Mouse (Mus musculus) hindbrain, embryonic 13.5 days (tissue): ENCODE data around the gene Errfi1. TPM values are rescaled to one million over a fixed set of nuclear protein-coding genes. Genes with fewer than 3 reads are reported as not detected.

ENCODE experiments used
- ATAC-seq: fragments of 200-750 bp; cut with Nextera tagmentation; 2 replicates; pipeline ENCODE4 v1.8.0; 2017; ENCODE audit warnings: moderate TSS enrichment; ENCODE audit not compliant: low FRiP score
- H3K27ac ChIP-seq: fragments of 300-500 bp; sonication (generic); 2 replicates; pipeline ENCODE4 v1.5.1; 2015; ENCODE audit warnings: inconsistent platforms, mild to moderate bottlenecking, moderate library complexity
- H3K27me3 ChIP-seq: fragments of 300-500 bp; sonication (generic); 2 replicates; pipeline ENCODE4 v1.6.1; 2015; ENCODE audit warnings: mild to moderate bottlenecking, inconsistent platforms
- H3K36me3 ChIP-seq: fragments of 300-500 bp; sonication (generic); 2 replicates; pipeline ENCODE4 v1.6.1; 2015; ENCODE audit warnings: mild to moderate bottlenecking, inconsistent platforms
- H3K4me1 ChIP-seq: fragments of 300-500 bp; sonication (generic); replicated peaks from 2 replicates; pipeline ENCODE4 v1.6.1; 2015; ENCODE audit warnings: inconsistent platforms
- H3K4me2 ChIP-seq: fragments of 300-500 bp; sonication (generic); 2 replicates; pipeline ENCODE4 v1.6.1; 2015; ENCODE audit warnings: inconsistent platforms, mild to moderate bottlenecking, moderate library complexity
- H3K4me3 ChIP-seq: fragments of 300-500 bp; sonication (generic); 2 replicates; pipeline ENCODE4 v1.5.1; 2015; ENCODE audit warnings: mild to moderate bottlenecking, inconsistent platforms
- H3K9ac ChIP-seq: fragments of 300-500 bp; sonication (generic); 2 replicates; pipeline ENCODE4 v1.6.1; 2015; ENCODE audit warnings: mild to moderate bottlenecking, inconsistent platforms
- H3K9me3 ChIP-seq: fragments of 300-500 bp; sonication (generic); 2 replicates; pipeline ENCODE4 v1.6.1; 2016; ENCODE audit warnings: inconsistent platforms
- WGBS: fragments of 180-500 bp; shearing (Covaris S2); methylation state at CpG from one replicate; pipeline ENCODE4 v1.1.7; 2015; 5-methylcytosine and 5-hydroxymethylcytosine counted together
- polyA plus RNA-seq: library from polyadenylated mRNA; unstranded; fragments of >200 nt; fragmentation: Nextera tagmentation; extraction: Ambion mirVana; gene quantifications from 2 replicates; pipeline ENCODE4 v1.2.1, GENCODE M21; 2015

Errfi1 gene
- polyA plus RNA-seq, 1 experiment from 2014 or later = 29.5 TPM

DNA sequence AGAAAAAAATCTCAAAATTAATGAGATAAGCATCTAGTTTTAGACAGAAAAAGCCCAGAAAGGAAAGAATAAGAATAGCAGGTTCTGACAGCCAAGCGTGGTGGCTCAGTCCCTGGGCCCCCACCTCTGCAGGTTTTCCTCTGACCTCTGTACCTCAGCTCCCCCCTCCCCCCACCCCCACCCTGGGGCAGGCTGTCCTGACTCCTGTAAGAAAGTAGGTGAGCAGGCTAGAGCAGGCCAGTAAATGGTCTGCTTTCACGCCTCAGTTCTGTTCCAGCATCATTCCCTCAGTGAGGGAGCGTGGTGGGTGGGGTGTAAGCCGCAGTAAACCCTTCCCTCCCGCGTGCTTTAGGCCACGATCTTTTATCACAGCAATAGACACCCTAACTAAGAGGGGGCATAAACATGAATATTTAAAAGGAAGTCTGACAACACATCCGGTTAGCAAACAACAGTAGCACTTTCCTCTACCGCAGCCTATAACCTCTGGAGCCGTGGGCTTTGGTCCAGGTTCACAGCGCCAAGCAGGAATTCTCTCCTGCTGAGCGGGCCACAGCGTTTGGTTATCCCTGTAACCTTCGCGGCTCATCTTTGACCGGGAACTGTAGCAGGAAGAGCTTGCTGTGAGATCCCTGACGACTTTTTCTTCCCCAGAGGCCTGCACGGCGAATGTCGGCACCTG lies 35.7 kb downstream of the Errfi1 start:
- H3K27ac ChIP-seq = no peak overlapping the region
- ATAC-seq = no peak
- no peaks in the 10 kb centered on the region for H3K27me3 ChIP-seq
- no peaks in the 10 kb centered on the region for H3K36me3 ChIP-seq
- H3K4me3 ChIP-seq = no peak overlapping the region
- H3K9me3 ChIP-seq = no peaks in the 10 kb centered on the region
- peaks cover 16% of the 10 kb centered on the region for H3K4me1 ChIP-seq
- peak overlapping the region; percentile 34 for H3K4me2 ChIP-seq
- 39% methylated on average over 20 of the region's 20 CpGs for WGBS
- no peak overlapping the region for H3K9ac ChIP-seq

DNA sequence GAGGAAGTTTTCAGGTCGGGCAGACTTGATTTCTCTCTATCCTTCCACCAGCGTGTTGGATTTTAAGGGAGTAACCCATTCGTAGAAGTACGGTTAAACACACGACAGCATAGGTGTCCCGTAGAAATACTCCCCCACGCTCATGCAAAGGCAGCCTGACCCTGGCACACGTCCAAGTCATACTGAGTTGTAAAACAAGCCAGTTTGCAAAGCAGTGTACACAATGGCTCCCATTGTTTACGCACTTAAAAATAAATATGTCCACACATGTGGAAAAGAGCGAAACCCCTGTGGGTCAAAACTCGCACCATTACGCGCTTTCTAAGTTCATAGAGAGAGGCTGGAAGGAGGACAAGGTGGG lies 36.2 kb downstream of the Errfi1 start:
- Histone ChIP-seq H3K36me3 (no peaks in the 10 kb centered on the region), H3K27ac (no peak overlapping the region), H3K9me3 (no peaks in the 10 kb centered on the region), H3K4me3 (no peak overlapping the region), H3K4me2 (peak overlapping the region; percentile 34; the same call in 1 of the 2 replicates), H3K4me1 (peaks cover 16% of the 10 kb centered on the region), H3K9ac (no peak overlapping the region), H3K27me3 (no peaks in the 10 kb centered on the region)
- ATAC-seq = no peak
- 57% methylated on average over 13 of the region's 13 CpGs for WGBS

DNA sequence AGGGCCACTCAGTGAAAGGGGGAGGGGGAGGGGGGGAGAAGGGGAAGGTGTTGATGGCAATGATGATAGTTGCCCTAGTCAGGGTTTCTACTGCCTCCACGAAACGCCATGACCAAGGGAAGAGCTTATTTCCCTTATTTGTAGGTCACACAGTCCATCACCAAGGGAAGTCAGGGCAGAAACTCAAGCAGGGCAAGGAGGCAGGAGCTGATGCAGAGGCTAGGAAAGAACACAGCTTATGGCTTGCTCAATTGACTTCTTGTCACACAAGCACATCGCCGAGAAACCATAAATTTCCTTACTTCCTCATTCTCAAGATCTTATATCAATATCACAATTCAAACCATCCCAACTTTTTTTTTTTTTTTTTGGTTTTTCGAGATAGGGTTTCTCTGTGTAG lies 37.6 kb downstream of the Errfi1 start:
- Histone ChIP-seq H3K4me2 (no peak overlapping the region), H3K9me3 (no peaks in the 10 kb centered on the region), H3K27me3 (no peaks in the 10 kb centered on the region), H3K36me3 (peaks cover 8% of the 10 kb centered on the region), H3K4me3 (no peak overlapping the region), H3K9ac (no peak overlapping the region), H3K27ac (no peak overlapping the region), H3K4me1 (peaks cover 16% of the 10 kb centered on the region)
- WGBS = 83% methylated on average over 5 of the region's 5 CpGs
- no peak for ATAC-seq

DNA sequence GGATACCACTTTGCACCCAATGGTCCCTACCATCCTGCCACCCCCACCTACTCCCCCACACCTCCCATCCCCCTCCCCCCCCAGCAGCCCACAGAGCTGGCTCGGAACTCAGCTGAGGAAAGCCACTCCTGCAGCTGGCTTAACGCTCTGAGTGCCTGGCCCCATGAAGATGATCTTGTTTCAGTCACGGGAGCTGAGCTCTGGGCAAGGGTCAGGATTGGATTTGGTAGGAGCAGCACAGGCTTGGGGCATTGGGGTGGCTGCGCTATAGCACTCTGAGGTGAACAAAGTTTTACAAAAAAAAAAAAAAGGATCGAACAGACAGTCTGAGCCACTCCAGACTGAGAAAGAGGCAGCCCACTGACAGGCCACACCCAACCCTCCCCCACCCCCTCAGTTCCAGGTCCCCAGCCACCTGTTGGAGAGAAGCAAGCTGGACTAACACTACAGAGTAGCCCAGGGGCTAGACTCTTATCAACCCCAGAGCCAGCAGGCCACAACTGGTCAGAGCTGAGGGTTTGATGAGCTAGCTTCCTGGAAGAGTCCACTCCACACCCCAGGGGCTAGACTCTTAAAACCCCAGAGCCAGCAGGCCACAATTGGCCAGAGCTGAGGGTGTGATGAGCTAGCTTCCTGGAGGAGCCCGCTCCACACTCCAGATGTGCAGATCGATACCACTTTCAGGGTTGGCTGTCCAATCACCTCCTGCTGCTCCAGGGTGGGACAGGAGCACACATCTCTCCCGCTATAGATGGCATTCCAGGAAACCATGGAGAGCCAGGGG lies 41.2 kb downstream of the Errfi1 start:
- H3K27me3 ChIP-seq = no peaks in the 10 kb centered on the region
- peaks cover 40% of the 10 kb centered on the region for H3K36me3 ChIP-seq
- H3K4me2 ChIP-seq = no peak overlapping the region
- no peaks in the 10 kb centered on the region for H3K9me3 ChIP-seq
- ATAC-seq = no peak
- no peak overlapping the region for H3K9ac ChIP-seq
- peaks cover 11% of the 10 kb centered on the region for H3K4me1 ChIP-seq
- H3K27ac ChIP-seq = no peak overlapping the region
- no peak overlapping the region for H3K4me3 ChIP-seq
- WGBS = 76% methylated on average over 8 of the region's 8 CpGs

DNA sequence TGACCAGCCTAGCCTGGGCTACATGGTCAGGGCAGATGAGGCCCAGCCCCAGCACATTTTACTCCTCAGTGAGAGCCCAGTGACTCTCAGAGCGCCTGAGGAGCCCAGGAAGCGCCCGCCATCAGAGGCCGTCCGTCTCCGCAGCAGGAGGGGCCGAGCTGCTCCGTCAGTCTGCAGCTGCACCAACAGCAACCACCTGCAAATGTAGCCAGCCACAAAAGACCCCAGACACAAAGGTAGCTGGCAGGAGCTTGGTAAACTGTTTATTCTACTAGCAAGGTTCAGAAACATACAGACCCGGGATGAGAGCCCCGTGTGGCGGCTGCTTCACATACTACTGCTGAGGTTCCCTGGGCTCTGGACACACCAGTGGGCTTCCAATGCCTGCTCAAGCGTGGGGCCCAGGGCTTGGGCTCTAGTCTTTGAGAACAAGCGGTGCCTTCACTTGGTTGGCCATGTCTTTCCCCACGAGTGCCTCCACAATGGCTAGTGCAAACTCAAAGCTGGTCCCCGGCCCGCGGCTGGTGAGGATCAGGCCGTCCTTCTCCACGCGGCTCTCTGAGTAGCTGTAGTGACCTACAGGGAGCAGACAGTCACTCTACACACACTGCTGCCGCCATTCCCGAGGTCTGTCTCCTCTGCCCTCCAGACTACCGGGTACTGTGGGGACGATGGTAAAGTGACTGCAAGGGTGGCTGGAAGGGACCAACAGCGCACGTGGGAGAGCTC lies 43.3 kb downstream of the Errfi1 start:
- WGBS = 91% methylated on average over 26 of the region's 26 CpGs
- no peak for ATAC-seq
- Histone ChIP-seq H3K4me1 (0 out of 2 replicates have a peak, but pooled peaks cover 3% of the 10 kb centered on the region), H3K9me3 (no peaks in the 10 kb centered on the region), H3K4me2 (no peak overlapping the region), H3K9ac (no peak overlapping the region; the same call in 1 of the 2 replicates), H3K4me3 (no peak overlapping the region), H3K27ac (no peak overlapping the region), H3K36me3 (peaks cover 61% of the 10 kb centered on the region), H3K27me3 (no peaks in the 10 kb centered on the region)

DNA sequence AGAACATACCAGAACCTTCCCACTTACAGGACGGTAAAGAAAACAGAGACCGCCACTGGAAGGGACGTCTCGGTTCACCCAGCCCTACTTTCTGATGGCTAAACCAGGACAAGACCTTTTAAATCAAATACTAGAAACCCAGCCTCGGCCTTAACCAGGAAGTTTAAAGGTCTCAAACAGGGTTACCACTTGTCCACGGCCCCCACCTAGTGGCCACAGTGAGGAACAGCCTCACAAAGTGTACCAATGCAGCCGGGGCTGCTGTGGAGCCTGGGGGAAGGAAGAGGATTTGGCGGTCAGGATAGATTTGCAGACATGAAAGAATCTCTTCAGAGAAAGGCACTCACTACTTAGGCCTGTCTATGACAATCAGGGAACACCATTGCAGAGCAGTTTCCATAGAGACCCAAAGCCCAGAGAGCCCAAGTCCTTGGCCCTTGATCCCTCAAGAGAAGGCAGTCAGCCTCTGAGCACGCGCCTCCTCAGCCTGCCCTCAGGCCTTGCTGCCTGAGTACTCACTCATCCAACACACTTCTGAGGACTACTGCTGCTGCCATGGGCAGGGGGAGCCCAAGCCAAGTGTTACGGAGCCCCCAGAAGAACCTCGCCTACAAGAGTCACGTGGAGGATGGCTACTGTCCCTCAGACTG lies 45.1 kb downstream of the Errfi1 start:
- no peaks in the 10 kb centered on the region for H3K27me3 ChIP-seq
- H3K9ac ChIP-seq = no peak overlapping the region
- H3K4me3 ChIP-seq = no peak overlapping the region
- no peaks in the 10 kb centered on the region for H3K9me3 ChIP-seq
- WGBS = 63% methylated on average over 13 of the region's 13 CpGs
- peak; percentile 14; the same call in 1 of the 2 replicates for ATAC-seq
- H3K4me2 ChIP-seq = no peak overlapping the region
- H3K4me1 ChIP-seq = 0 out of 2 replicates have a peak, but pooled peaks cover 3% of the 10 kb centered on the region
- H3K27ac ChIP-seq = no peak overlapping the region
- peaks cover 79% of the 10 kb centered on the region for H3K36me3 ChIP-seq

DNA sequence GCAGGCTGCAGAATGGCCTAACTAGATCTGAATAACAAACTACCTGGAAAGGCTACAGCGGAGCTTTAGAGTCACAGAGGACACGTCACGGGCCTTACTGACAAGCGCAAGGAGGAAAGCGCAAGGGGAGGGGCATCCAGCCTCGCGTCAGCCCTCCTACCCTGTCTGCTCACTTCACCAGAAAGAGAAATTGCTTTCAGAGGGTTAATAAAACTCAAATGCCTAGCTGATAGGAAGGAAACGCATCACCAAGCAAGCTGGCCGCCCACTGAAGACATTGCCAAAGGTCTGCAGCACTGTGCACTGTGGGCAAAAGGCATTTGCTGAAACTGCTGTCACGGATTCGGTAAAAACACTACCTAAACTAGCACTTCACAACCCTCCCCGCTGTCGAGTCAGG lies 46.8 kb downstream of the Errfi1 start:
- no peak for ATAC-seq
- Histone ChIP-seq H3K4me3 (no peak overlapping the region), H3K27ac (no peak overlapping the region), H3K27me3 (no peaks in the 10 kb centered on the region), H3K4me2 (no peak overlapping the region), H3K9ac (no peak overlapping the region), H3K36me3 (peaks cover 91% of the 10 kb centered on the region), H3K4me1 (0 out of 2 replicates have a peak, but pooled peaks cover 3% of the 10 kb centered on the region), H3K9me3 (no peaks in the 10 kb centered on the region)
- 95% methylated on average over 13 of the region's 13 CpGs for WGBS

DNA sequence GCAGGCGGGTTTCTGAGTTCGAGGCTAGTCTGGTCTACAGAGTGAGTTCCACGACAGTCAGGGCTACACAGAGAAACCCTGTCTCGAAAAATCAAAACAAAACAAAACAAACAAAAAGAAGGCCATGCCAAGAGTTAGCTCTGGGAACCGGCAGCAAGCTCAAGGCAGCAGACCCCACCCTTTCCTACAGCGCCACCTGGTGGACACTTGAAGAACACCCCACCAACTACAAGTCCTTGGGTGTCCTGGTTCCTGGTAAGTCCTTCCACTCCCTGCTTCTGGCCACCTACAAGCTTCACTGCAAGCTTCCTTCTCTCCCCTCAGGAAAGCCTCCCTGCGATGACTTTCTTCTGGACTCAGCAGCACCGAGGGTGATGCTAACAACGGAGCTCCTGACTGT lies 47.9 kb downstream of the Errfi1 start:
- WGBS = 61% methylated on average over 9 of the region's 9 CpGs
- no peak overlapping the region for H3K9ac ChIP-seq

DNA sequence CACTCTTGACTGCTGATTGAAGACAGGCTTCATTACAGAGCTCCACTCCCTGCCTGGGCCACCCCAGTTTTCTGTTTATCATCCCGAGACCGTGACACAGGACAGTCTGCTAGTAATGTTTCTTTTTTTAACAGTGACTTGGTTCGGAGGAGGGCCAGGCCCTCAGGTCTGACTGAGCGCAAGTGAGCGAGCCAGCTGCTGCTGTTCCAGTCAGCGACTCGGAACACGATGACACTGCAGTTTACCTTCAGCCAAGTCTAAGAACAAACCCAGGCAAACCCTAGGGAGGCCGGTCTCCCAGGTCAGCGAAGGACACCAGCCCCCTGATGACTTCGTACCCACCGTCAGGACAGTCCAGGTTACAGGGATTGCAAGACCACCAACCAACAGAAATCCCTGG lies 48.3 kb downstream of the Errfi1 start:
- H3K4me3 ChIP-seq = no peak overlapping the region
- no peaks in the 10 kb centered on the region for H3K9me3 ChIP-seq
- H3K4me1 ChIP-seq = 0 out of 2 replicates have a peak, but pooled peaks cover 3% of the 10 kb centered on the region
- ATAC-seq = no peak
- peaks cover 87% of the 10 kb centered on the region for H3K36me3 ChIP-seq
- H3K9ac ChIP-seq = no peak overlapping the region
- no peaks in the 10 kb centered on the region for H3K27me3 ChIP-seq
- no peak overlapping the region for H3K27ac ChIP-seq
- WGBS = 92% methylated on average over 12 of the region's 12 CpGs
- no peak overlapping the region for H3K4me2 ChIP-seq

More for the DNA sequence above, 47.9 kb downstream of the Errfi1 start:
- Histone ChIP-seq H3K36me3 (peaks cover 87% of the 10 kb centered on the region), H3K4me2 (no peak overlapping the region), H3K4me1 (0 out of 2 replicates have a peak, but pooled peaks cover 3% of the 10 kb centered on the region), H3K27me3 (no peaks in the 10 kb centered on the region), H3K4me3 (no peak overlapping the region), H3K27ac (no peak overlapping the region), H3K9me3 (no peaks in the 10 kb centered on the region)
- ATAC-seq = no peak

DNA sequence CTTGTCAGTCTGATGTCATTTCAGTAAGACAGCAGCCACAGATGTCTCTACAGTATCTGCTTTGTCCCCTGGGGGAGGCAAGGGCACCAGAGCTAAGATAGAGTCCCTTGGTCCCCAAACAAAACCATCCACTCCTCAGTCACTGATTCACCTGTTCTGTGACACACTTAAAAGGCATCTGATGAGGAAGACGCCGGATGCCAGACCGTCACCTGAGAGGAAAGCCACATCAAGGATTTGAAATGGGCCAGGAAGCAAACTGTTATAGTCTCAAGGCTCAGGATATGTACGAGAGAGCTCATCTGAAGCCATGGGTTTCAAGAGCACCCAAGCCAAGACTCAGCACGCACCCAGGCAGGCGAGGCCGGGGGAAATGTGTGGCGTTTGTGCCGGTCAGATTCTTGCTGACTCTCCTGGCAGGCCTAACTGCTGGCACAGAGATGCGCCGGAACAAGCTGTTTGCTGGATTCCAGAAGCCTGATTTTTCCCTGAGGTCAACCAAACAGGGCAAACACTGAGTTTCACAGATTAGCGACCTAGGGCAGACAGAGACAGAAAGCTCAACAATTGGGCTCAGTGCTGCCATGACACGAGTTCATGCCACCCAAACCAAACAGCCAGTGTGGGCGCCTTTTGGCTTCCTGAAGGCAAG lies 49.5 kb downstream of the Errfi1 start:
- Histone ChIP-seq H3K4me2 (no peak overlapping the region), H3K4me1 (peaks cover 12% of the 10 kb centered on the region), H3K27me3 (no peaks in the 10 kb centered on the region), H3K9me3 (no peaks in the 10 kb centered on the region), H3K4me3 (no peak overlapping the region), H3K9ac (no peak overlapping the region), H3K36me3 (peaks cover 83% of the 10 kb centered on the region), H3K27ac (no peak overlapping the region)
- 96% methylated on average over 14 of the region's 14 CpGs for WGBS
- no peak for ATAC-seq

DNA sequence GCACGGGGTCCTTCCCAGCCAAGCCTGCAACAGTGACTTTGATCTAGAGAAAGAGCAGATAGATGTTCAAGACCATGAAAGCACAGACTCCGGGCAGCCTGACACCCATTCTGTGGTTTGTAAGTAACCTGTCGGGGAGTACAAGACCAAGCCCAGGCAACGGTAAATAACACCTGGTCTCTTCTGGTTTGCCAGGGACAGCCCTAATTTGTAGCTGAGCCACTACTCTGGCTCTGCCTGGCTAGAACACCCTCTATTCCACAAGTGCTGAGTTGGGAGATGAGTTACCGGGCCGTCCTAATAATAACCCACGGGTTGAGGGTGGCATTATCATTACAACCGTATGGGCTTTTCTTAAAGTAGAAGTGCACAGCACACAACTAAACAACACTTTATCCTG lies 53.4 kb downstream of the Errfi1 start:
- Histone ChIP-seq H3K4me2 (no peak overlapping the region), H3K36me3 (peaks cover 48% of the 10 kb centered on the region), H3K4me3 (no peak overlapping the region), H3K9me3 (no peaks in the 10 kb centered on the region), H3K27ac (no peak overlapping the region), H3K9ac (no peak overlapping the region), H3K4me1 (peaks cover 22% of the 10 kb centered on the region), H3K27me3 (no peaks in the 10 kb centered on the region)
- 97% methylated on average over 8 of the region's 8 CpGs for WGBS
- ATAC-seq = no peak
